Mouse (Mus musculus) monocyte, adult 2 months (primary cell): ENCODE results near the gene Narfl.
A peak's percentile ranks its signal among the peaks of the same experiment; 100 is the strongest.
"Not testable (repeated sequence)": the region's sequence is repeated elsewhere in the genome, so short reads cannot be mapped to it uniquely, and the experiment has no call there.

ENCODE experiments used
- DNase-seq, 2 experiments: peaks; one replicate each; pipeline ENCODE4 v3.0.0; 2022; ENCODE audit warnings: low spot score in 2 of 2, low read depth in 1 of 2

Gene Narfl

DNA sequence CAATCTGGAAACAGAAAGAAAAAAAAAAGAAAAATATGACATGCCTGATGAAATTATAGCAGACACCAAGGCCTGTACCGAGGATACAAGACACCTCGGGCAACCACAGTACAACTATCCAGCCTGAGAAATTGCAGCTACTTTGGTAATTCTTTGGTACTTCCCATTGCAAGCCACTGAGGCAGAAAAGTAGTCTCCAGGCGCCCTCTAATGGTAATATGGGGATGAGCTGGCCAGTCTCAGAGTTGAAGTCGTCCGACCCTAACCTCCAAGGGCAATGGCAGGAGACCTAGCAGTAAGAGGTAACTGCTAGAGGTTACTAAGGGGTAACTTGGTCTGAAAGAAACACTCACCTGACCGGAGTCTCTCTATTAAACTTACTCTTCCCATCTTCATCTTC lies 27.5 kb downstream of the Narfl start:
- peak in 1 of 2 experiments; percentile 41 for DNase-seq

DNA sequence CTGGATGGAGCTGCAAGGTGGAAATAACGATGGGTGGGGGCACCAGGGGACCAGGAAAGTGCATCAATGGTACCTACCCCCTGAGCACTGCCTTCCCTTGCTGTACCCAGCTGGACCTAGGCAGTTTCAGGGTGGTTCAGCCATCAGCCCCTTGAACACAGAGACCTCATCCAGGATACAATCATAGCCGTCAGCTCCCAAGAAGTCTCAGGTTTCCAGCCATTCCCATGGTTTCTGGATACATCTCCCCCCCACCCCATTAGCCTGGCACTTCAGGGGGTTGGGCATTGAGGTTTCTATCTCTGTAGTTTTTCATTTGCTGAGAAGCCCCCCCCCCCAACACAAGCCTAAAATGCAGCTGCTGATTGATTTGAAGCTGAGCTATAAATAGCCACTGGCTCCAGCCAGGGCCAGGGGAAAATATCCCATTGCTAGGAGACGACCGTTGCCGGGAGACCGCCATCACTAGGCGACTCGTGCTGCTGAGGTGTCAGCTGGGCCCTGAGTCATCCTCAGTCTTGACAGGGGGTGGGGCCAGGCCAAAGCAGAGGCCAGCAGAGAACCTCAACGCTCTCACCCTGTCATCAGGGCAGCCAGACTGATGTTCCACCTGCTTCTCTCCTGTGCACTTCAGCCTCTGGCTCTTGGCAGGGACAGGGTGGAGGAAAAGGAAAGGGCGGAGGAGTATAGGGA lies 29.4 kb downstream of the Narfl start:
- DNase-seq: no peak

DNA sequence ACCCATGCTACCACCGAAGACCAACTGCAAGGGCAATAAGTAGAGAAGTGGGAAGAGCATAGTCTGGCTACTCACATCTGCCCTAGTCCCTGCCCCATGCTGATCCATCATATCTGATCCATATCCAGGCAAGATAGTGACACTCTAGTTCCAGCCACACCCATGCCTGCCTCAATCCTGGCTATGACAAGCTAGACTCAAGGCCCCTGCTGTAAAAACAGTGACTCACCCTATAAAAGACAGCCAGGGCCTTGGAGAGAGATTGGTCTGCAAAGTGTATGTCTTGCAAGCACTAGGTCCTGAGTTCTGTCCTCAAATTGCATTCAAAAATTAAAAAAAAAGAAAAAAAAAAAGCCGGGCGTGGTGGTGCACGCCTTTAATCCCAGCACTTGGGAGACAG lies 32.9 kb downstream of the Narfl start:
- no peak for DNase-seq

GRCm38 (mm10) chr17:25807452-25807851 lies 33.9 kb downstream of the Narfl start:
- DNase-seq: not testable (repeated sequence)

DNA sequence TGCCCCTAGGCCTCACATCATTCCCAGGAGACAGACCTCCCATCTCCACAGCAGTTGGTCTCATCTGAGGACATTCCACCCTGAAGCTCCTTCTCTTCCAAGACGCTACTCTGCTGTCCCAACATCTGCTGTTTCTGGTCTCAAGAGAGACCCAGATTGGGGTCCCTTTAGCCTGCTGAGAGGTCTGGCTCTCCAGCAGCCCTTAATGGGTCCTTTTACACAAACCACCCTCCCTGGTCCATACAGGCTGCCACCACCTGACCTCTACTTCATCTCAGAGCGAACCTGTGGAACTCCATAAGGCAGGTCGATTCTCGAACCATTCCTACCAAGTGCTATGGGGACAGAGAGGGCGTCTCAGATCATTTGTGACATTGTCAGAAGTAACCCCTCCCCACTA lies 34.5 kb downstream of the Narfl start:
- DNase-seq: no peak

- DNase-seq: no peak
These were observed 35.4 kb downstream of the Narfl start, which contains the start of gene Fbxl16 for GRCm38 (mm10) chr17:25808789-25809605. Gene Fbxl16 (plus strand): TSS chr17:25809085.

GRCm38 (mm10) chr17:25809606-25810340 lies 36.2 kb downstream of the Narfl start:
- DNase-seq: no peak

GRCm38 (mm10) chr17:25810890-25811289 lies 37.3 kb downstream of the Narfl start:
- DNase-seq: no peak

GRCm38 (mm10) chr17:25813471-25813870 lies 39.9 kb downstream of the Narfl start:
- peak in 1 of 2 experiments; percentile 77 for DNase-seq

GRCm38 (mm10) chr17:25817662-25818061 lies 44.1 kb downstream of the Narfl start:
- DNase-seq: no peak

DNA sequence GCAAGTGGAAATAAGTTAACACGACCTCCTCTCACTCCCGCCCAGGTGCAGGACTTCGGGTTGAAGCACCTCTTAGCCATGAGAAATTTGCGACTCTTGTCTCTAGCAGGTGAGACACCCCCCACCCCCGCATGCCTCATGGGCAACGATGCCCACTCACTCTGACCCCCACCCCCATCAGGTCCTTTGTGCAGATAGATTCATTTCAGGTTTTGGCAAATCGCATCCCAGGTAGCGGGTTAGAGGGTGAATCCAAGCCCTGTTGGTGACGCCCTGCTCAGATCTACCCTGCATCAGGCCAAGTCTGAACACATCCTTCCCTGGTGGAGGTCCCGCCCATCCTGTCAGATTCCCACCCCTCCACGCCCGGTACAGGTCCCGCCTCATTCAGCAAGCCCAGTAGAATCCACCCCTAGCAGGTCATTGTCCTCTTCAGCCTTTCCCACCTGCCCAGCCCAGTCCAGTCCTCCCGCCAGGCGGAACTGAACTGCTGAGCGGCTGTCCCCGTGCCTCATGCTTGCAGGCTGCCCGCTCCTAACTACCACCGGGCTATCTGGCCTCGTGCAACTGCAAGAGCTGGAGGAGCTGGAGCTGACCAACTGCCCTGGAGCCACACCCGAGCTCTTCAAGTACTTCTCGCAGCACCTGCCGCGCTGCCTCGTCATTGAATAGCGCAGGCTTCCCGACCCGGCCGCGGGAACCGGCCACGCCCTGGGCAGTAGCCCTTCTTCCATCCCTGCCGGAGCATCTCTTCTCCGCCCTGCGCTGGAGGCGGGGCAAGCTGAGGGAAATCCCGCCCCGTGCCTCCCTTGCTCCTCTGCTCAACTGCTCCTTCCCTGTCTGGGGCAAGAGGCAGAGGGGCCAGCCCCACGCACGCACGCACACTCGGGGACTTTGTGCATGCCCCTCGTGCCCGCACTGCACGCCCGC lies 45.5 kb downstream of the Narfl start:
- no peak for DNase-seq

GRCm38 (mm10) chr17:25823452-25823851 lies 49.9 kb downstream of the Narfl start, which contains the start of gene Wdr24:
Gene Wdr24 (plus strand): TSS chr17:25823627.
- peak in 1 of 2 experiments; percentile 44 for DNase-seq

DNA sequence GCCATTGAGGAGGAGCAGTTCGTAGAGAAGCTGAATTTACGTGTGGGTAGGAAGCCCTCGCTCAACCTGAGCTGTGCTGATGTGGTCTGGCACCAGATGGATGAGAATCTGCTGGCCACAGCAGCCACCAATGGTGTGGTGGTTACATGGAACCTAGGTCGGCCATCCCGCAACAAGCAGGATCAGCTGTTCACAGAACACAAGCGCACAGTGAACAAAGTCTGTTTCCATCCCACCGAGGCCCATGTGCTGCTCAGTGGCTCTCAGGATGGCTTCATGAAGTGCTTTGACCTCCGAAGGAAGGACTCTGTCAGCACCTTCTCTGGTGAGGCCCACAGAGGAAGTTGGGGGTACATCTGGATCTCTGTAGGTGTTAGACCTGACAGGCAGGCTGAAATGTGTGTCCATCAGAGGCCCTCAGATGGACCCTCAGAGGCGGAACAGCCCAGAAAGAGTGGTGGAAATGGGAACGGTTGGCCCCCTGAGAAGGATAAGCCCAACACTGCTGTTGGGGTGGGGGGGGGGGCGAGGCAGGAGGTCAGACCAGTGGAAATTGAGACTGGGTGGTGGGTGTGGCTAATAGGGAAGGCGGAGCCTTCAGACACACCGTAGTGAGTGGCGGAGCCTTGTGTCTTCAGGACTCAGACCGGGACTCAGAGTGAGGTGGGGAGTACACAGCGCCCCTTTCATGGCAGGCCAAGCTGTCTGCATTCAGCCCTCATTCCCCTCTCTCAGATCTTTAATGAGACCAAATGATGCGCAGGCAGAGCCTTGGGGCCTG lies 51.0 kb downstream of the Narfl start:
- DNase-seq: no peak

DNA sequence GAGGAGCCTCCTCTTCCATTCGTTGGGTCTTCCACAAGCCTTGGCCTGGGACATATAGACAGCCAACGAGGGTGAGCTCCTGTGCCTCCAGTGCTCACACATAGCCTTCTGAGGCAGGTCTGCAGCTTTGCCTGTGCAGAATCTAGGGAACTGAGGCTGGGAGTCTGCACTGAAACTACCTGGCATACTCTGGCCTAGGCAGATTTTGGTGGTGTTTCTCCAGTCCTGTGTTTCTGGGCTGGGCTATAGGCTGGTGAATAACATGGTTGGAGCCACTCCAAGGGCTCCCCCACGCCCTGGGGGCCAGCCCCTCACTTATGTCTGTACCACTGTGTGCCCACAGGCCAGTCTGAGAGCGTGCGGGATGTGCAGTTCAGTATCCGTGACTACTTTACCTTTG lies 51.7 kb downstream of the Narfl start:
- DNase-seq: no peak

- DNase-seq: no peak
These were observed 52.5 kb downstream of the Narfl start for GRCm38 (mm10) chr17:25825984-25826570.

DNA sequence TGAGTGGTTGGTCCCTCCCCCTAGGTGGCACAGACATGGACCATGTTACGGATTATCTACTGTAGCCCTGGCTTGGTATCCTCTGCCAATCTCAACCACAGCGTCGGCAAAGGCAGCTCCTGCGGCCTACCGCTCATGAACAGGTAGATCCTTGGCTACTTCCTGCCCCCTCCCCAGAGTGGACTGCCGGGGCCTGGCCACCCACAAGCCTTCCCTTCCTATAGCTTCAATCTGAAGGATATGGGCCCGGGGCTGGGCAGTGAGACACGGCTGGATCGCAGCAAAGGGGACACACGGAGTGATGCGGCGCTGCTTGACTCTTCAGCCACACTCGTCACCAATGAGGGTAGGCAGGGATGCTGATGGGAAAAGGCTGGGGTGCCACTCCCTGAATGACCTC lies 53.4 kb downstream of the Narfl start:
- DNase-seq: no peak

DNA sequence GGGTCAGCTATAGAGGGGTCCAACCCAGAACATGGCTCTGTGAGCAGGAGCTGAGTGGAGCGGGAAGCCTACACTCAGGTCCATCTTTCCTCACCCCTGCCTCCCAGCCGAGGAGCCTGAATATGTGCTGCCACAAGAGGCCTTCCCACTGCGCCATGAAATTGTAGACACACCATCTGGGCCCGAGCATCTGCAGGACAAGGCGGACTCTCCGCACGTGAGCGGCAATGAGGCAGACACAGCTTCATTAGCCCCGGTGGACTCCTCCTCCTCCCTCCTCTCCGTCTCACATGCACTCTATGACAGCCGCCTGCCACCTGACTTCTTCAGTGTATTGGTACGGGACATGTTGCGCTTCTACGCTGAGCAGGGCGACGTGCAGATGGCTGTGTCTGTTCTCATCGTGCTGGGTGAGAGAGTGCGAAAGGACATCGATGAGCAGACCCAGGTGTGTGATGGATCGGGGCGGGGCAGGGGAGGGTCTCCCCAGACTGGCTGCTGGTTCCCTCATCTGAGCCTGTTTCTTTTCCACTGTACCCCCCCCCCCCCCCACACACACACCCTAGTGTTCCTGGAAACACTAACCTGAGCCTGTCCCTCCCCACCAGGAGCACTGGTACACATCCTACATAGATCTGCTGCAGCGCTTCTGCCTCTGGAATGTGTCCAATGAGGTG lies 54.1 kb downstream of the Narfl start:
- DNase-seq: no peak

DNA sequence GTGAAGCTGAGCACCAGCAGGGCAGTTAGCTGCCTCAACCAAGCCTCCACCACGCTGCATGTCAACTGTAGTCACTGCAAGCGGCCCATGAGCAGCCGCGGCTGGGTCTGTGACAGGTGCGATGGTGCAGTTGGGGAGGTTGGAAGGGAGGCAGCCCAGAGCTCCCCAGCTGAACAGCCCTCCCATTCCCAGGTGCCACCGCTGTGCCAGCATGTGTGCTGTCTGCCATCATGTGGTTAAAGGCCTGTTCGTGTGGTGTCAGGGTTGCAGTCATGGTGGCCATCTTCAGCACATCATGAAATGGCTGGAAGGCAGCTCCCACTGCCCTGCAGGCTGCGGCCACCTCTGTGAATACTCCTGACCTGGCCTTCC lies 54.6 kb downstream of the Narfl start:
- DNase-seq: no peak
